Mouse (Mus musculus) stomach, embryonic 15.5 days (tissue): ENCODE measurements around the gene Reg4. TPM values are rescaled to one million over a fixed set of nuclear protein-coding genes. Genes with fewer than 3 reads are reported as not detected.

Experiments
- ATAC-seq: fragments of 200-750 bp; cut with Nextera tagmentation; 2 replicates; pipeline ENCODE4 v1.8.0; 2017; ENCODE audit warnings: low read depth, moderate number of reproducible peaks, moderate TSS enrichment; ENCODE audit not compliant: insufficient read depth, low FRiP score
- H3K27ac ChIP-seq: fragments of 300-500 bp; sonication (generic); 2 replicates; pipeline ENCODE4 v1.5.1; 2015; ENCODE audit warnings: mild to moderate bottlenecking, inconsistent platforms
- H3K27me3 ChIP-seq: fragments of 300-500 bp; sonication (generic); replicated peaks from 2 replicates; pipeline ENCODE4 v1.6.1; 2015; ENCODE audit warnings: inconsistent platforms
- H3K36me3 ChIP-seq: fragments of 300-500 bp; sonication (generic); 2 replicates; pipeline ENCODE4 v1.6.1; 2015; ENCODE audit warnings: inconsistent platforms
- H3K4me1 ChIP-seq: fragments of 300-500 bp; sonication (generic); 2 replicates; pipeline ENCODE4 v1.6.1; 2015; ENCODE audit warnings: inconsistent platforms
- H3K4me2 ChIP-seq: fragments of 300-500 bp; sonication (generic); 2 replicates; pipeline ENCODE4 v1.6.1; 2015; ENCODE audit warnings: mild to moderate bottlenecking, inconsistent platforms
- H3K4me3 ChIP-seq: fragments of 300-500 bp; sonication (generic); replicated peaks from 2 replicates; pipeline ENCODE4 v1.5.1; 2015; ENCODE audit warnings: inconsistent platforms
- H3K9ac ChIP-seq: fragments of 300-500 bp; sonication (generic); 2 replicates; pipeline ENCODE4 v1.6.1; 2015; ENCODE audit warnings: inconsistent platforms
- H3K9me3 ChIP-seq: fragments of 300-500 bp; sonication (generic); 2 replicates; pipeline ENCODE4 v1.6.1; 2016; ENCODE audit warnings: inconsistent platforms
- WGBS: fragments of 180-500 bp; shearing (Covaris S2); methylation state at CpG from one replicate; pipeline ENCODE4 v1.1.7; 2015; 5-methylcytosine and 5-hydroxymethylcytosine counted together
- polyA plus RNA-seq: library from polyadenylated mRNA; unstranded; fragments of >200 nt; fragmentation: Nextera tagmentation; extraction: Ambion mirVana; gene quantifications from 2 replicates; pipeline ENCODE4 v1.2.1, GENCODE M21; 2015

Reg4 gene
- polyA plus RNA-seq, 1 experiment from 2014 or later, result 1.3 TPM

DNA sequence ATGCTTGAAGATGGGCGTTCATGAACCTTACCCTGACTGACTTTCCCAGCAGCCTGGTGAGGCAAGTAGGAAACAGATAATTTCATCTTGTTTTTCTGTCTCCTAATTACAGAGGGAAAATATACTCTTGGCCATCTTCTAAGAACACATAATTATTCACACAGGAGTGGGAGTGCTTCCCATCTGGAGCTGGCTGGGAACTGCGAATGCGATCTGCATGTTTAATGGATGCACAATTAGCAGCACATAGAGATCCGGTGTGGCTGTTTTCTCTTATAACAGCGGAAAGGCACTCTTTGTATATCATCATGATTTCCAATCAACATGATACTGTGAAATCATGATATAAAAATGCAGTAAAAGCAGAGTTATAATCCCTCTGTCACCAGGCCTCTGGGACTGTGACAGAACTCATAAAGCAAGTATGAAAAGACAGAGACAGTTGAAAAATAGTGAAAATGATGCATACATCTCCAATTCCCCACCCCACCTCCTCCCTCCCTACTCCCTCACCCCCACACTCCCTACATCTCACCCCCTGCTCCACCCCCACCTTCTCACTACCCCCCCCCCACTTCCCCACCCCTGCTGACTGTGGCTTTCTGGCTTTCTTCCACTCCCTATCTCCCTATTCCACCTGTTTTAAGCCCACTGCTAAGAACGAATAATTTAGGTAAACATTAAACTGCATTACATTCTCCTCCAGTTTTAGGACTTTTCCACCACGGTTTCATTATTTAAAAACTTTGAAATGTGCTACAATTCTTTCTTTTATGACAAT, 10.5 kb upstream of the Reg4 start:
- ATAC-seq, result no peak

DNA sequence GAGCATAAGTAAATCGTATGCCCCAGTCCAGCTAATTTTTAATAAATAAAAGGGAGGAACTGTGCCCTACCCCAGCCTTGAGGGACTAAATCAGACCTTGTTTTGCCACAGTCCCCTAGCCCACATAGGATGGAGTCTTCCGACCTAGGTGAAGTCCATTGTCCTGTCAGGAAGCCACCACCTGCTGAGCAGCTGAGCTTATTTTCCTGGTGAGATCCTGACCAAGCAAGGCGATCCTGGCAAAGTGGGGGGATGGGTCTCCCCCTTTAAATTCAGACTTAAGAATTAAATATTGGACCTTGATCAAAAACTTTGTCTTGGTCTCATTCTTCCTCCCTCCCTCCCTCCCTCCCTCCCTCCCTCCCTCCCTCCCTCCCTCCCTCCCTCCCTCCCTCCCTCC, 5.7 kb upstream of the Reg4 start:
- ATAC-seq, result no peak
- H3K27me3 ChIP-seq, result no peaks in the 10 kb centered on the region
- no peaks in the 10 kb centered on the region for H3K9me3 ChIP-seq
- H3K36me3 ChIP-seq, result no peaks in the 10 kb centered on the region
- H3K4me2 ChIP-seq, result no peak overlapping the region
- H3K9ac ChIP-seq, result no peak overlapping the region
- H3K4me3 ChIP-seq, result no peak overlapping the region
- WGBS, result 71% methylated on average over 3 of the region's 3 CpGs
- H3K4me1 ChIP-seq, result peaks cover 4% of the 10 kb centered on the region; the same call in 1 of the 2 replicates
- H3K27ac ChIP-seq, result no peak overlapping the region

More for the DNA sequence above, 10.5 kb upstream of the Reg4 start:
- whole genome bisulfite sequencing, result 66% methylated on average over 7 of the region's 7 CpGs
- H3K9ac ChIP-seq, result no peak overlapping the region
- no peak overlapping the region for H3K4me3 ChIP-seq
- H3K27ac ChIP-seq, result no peak overlapping the region
- no peaks in the 10 kb centered on the region for H3K9me3 ChIP-seq
- H3K4me2 ChIP-seq, result no peak overlapping the region
- H3K36me3 ChIP-seq, result no peaks in the 10 kb centered on the region
- H3K27me3 ChIP-seq, result no peaks in the 10 kb centered on the region
- peaks cover 7% of the 10 kb centered on the region; the same call in 1 of the 2 replicates for H3K4me1 ChIP-seq

- no peak overlapping the region for H3K27ac ChIP-seq
- ATAC-seq, result no peak
- H3K4me2 ChIP-seq, result no peak overlapping the region
- H3K4me1 ChIP-seq, result peaks cover 11% of the 10 kb centered on the region; the same call in 1 of the 2 replicates
- WGBS, result 45% methylated on average over 3 of the region's 3 CpGs
- H3K36me3 ChIP-seq, result no peaks in the 10 kb centered on the region
- no peak overlapping the region for H3K9ac ChIP-seq
- H3K9me3 ChIP-seq, result no peaks in the 10 kb centered on the region
- no peak overlapping the region for H3K4me3 ChIP-seq
- no peaks in the 10 kb centered on the region for H3K27me3 ChIP-seq
Observed at GRCm38 (mm10) chr3:98223263-98223662, 1.3 kb downstream of the Reg4 start.

GRCm38 (mm10) chr3:98223783-98224580, 2.0 kb downstream of the Reg4 start:
- 0 out of 2 replicates have a peak, but pooled peaks have one; percentile 50 for ATAC-seq
- no peak overlapping the region for H3K4me2 ChIP-seq
- H3K27me3 ChIP-seq, result no peaks in the 10 kb centered on the region
- H3K9me3 ChIP-seq, result no peaks in the 10 kb centered on the region
- H3K36me3 ChIP-seq, result no peaks in the 10 kb centered on the region
- peak overlapping the region; percentile 44; the same call in 1 of the 2 replicates for H3K27ac ChIP-seq
- H3K4me3 ChIP-seq, result no peak overlapping the region
- 15% methylated on average over 9 of the region's 9 CpGs for WGBS
- H3K4me1 ChIP-seq, result peaks cover 11% of the 10 kb centered on the region; the same call in 1 of the 2 replicates
- no peak overlapping the region for H3K9ac ChIP-seq

- no peak for ATAC-seq
- WGBS, result 91% methylated on average over 7 of the region's 7 CpGs
- H3K9me3 ChIP-seq, result no peaks in the 10 kb centered on the region
- peak overlapping the region; percentile 49; the same call in 1 of the 2 replicates for H3K27ac ChIP-seq
- peaks cover 11% of the 10 kb centered on the region; the same call in 1 of the 2 replicates for H3K4me1 ChIP-seq
- no peak overlapping the region for H3K4me3 ChIP-seq
- H3K9ac ChIP-seq, result no peak overlapping the region
- H3K27me3 ChIP-seq, result no peaks in the 10 kb centered on the region
- no peaks in the 10 kb centered on the region for H3K36me3 ChIP-seq
- no peak overlapping the region for H3K4me2 ChIP-seq
Observed at GRCm38 (mm10) chr3:98224975-98225374, 3.0 kb downstream of the Reg4 start.

DNA sequence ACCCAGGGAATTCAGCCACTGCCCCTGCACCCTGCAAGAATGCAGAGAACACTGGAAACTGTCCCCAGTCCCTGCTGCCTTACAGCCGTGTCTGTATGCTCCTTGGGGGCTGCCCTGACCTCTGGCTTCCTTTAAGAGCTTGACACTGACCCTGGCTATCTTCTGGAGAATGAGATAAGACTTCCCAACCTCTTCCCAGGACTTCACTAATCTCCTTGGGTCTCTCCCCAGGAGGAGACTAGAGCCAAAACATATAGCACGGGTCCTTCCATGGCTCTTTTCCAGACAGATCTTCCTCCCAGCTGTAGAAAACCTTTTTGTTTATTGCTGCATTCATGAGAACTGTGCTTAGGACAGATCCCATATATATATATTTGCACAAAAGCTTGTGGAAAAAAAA, 3.8 kb downstream of the Reg4 start:
- H3K27ac ChIP-seq, result peak overlapping the region; percentile 81
- ATAC-seq, result peak; percentile 44
- H3K27me3 ChIP-seq, result no peaks in the 10 kb centered on the region
- H3K36me3 ChIP-seq, result no peaks in the 10 kb centered on the region
- H3K4me3 ChIP-seq, result no peak overlapping the region
- no peak overlapping the region for H3K9ac ChIP-seq
- H3K9me3 ChIP-seq, result no peaks in the 10 kb centered on the region
- H3K4me1 ChIP-seq, result peaks cover 11% of the 10 kb centered on the region; the same call in 1 of the 2 replicates
- no peak overlapping the region for H3K4me2 ChIP-seq
- 24% methylated on average over 2 of the region's 2 CpGs for WGBS

- WGBS, result 33% methylated on average over 19 of the region's 19 CpGs
Observed at GRCm38 (mm10) chr3:98226988-98227610, 5.1 kb downstream of the Reg4 start.

GRCm38 (mm10) chr3:98227763-98228162, 5.8 kb downstream of the Reg4 start:
- H3K4me2 ChIP-seq, result no peak overlapping the region
- no peak for ATAC-seq
- H3K9me3 ChIP-seq, result no peaks in the 10 kb centered on the region
- H3K4me3 ChIP-seq, result no peak overlapping the region
- no peak overlapping the region for H3K9ac ChIP-seq
- no peaks in the 10 kb centered on the region for H3K27me3 ChIP-seq
- WGBS, result 68% methylated on average over 3 of the region's 3 CpGs
- no peak overlapping the region for H3K27ac ChIP-seq
- no peaks in the 10 kb centered on the region for H3K36me3 ChIP-seq
- H3K4me1 ChIP-seq, result peaks cover 11% of the 10 kb centered on the region; the same call in 1 of the 2 replicates

More at GRCm38 (mm10) chr3:98226988-98227610, 5.1 kb downstream of the Reg4 start:
- ATAC-seq, result no peak
- no peaks in the 10 kb centered on the region for H3K36me3 ChIP-seq
- H3K27me3 ChIP-seq, result no peaks in the 10 kb centered on the region
- no peak overlapping the region for H3K9ac ChIP-seq
- no peaks in the 10 kb centered on the region for H3K9me3 ChIP-seq
- H3K4me3 ChIP-seq, result no peak overlapping the region
- H3K4me1 ChIP-seq, result peaks cover 11% of the 10 kb centered on the region; the same call in 1 of the 2 replicates
- peak overlapping the region; percentile 81; the same call in 1 of the 2 replicates for H3K27ac ChIP-seq
- no peak overlapping the region for H3K4me2 ChIP-seq

DNA sequence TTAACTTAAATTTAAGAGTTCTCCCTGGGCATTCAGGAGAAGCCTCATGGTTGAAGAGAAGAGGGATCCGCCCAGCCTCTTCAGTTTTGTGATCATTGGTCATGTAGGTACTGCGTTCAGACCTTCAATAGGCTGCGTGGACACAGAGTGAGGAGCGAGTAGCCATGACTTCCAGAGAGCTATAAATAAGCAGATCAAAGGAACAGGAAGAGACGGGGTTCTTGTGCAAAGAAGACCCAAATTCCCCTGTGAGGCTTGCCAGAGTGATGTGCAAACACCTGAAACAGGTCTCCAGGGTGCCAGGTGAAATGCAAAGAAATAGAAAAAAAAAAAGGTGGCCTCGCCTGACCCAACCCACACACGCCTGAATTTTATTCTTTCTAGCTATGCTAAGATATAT, 8.0 kb downstream of the Reg4 start:
- WGBS, result 70% methylated on average over 7 of the region's 7 CpGs

GRCm38 (mm10) chr3:98233504-98233903, 11.5 kb downstream of the Reg4 start:
- Histone ChIP-seq H3K9ac (no peak overlapping the region), H3K4me3 (no peak overlapping the region), H3K9me3 (no peaks in the 10 kb centered on the region), H3K27ac (no peak overlapping the region), H3K4me2 (no peak overlapping the region), H3K4me1 (peaks cover 4% of the 10 kb centered on the region; the same call in 1 of the 2 replicates), H3K27me3 (no peaks in the 10 kb centered on the region), H3K36me3 (no peaks in the 10 kb centered on the region)
- no peak for ATAC-seq

More for the DNA sequence above, 8.0 kb downstream of the Reg4 start:
- no peak overlapping the region for H3K4me3 ChIP-seq
- peaks cover 9% of the 10 kb centered on the region; the same call in 1 of the 2 replicates for H3K4me1 ChIP-seq
- H3K9me3 ChIP-seq, result no peaks in the 10 kb centered on the region
- no peaks in the 10 kb centered on the region for H3K36me3 ChIP-seq
- no peaks in the 10 kb centered on the region for H3K27me3 ChIP-seq
- H3K27ac ChIP-seq, result no peak overlapping the region
- no peak overlapping the region for H3K4me2 ChIP-seq
- no peak for ATAC-seq
- no peak overlapping the region for H3K9ac ChIP-seq

GRCm38 (mm10) chr3:98236266-98236665, 14.3 kb downstream of the Reg4 start:
- WGBS, result 59% methylated on average over 6 of the region's 6 CpGs
- no peaks in the 10 kb centered on the region for H3K9me3 ChIP-seq
- peak; percentile 78 for ATAC-seq

More at GRCm38 (mm10) chr3:98236266-98236665, 14.3 kb downstream of the Reg4 start:
- H3K27ac ChIP-seq, result no peak overlapping the region
- no peaks in the 10 kb centered on the region for H3K27me3 ChIP-seq
- H3K4me2 ChIP-seq, result no peak overlapping the region
- H3K9ac ChIP-seq, result no peak overlapping the region
- H3K4me1 ChIP-seq, result peaks cover 4% of the 10 kb centered on the region; the same call in 1 of the 2 replicates
- no peaks in the 10 kb centered on the region for H3K36me3 ChIP-seq
- no peak overlapping the region for H3K4me3 ChIP-seq
